Mouse (Mus musculus) embryo, embryonic 9.5 days (tissue): Measurements from ENCODE around the gene Prdm5.
A peak's percentile ranks its signal among the peaks of the same experiment; 100 is the strongest.

Experiments
- DNase-seq: peaks from one replicate; pipeline ENCODE4 v3.0.0-alpha.2; 2017; ENCODE audit errors: extremely low spot score

Gene Prdm5

DNA sequence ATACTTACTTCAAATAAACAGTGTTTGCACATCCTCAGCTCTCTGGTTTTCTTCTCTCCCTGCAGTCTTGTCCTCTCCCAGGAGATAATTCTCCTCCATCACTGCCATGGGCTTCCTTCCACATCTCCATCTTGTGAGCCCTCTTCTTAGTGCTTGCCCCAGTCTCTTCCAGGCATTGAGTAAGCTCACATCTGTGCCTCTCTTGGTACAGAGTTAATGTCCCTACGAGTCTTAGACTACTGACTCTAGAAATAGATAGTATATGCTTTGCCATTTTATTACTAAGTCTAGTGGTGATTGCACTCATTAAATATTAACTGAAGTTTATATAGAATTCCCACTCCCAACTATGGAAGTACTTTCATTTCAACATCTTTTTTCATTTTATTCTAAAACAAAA is 154.0 kb downstream of the Prdm5 start:
- no peak for DNase-seq

- DNase-seq, result peak; percentile 6
Observed at GRCm38 (mm10) chr6:65933177-65933576, 154.4 kb downstream of the Prdm5 start.

- DNase-seq, result no peak
Observed at GRCm38 (mm10) chr6:65935566-65936281, 156.9 kb downstream of the Prdm5 start.

- no peak for DNase-seq
Observed at GRCm38 (mm10) chr6:65950492-65950891, 171.7 kb downstream of the Prdm5 start.

DNA sequence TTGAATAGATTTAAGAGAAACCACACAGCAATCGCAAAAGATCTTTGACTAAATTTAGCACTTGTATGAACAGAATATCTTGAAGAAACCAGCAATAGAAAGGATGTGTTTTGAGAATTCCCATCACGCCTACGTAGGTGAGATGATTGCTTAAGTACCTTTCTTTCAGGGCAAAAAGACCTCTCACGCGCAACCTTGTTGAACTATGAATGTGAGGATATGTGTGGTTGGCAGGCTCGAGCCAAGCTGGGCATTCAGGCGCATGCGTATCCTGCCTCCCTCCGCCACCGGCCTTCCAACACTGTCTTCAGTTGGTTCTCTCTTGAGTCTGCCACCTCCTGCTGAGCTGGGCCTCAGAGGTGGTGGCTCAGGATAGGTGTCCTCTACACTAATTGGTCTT is 173.5 kb downstream of the Prdm5 start, which contains the start of gene 4930544G11Rik:
TSS of gene 4930544G11Rik (plus strand) at position 301 of the 400 bp plus-strand sequence.
- DNase-seq, result no peak

- DNase-seq, result no peak
Observed at GRCm38 (mm10) chr6:65969386-65970111, 190.8 kb downstream of the Prdm5 start.

DNA sequence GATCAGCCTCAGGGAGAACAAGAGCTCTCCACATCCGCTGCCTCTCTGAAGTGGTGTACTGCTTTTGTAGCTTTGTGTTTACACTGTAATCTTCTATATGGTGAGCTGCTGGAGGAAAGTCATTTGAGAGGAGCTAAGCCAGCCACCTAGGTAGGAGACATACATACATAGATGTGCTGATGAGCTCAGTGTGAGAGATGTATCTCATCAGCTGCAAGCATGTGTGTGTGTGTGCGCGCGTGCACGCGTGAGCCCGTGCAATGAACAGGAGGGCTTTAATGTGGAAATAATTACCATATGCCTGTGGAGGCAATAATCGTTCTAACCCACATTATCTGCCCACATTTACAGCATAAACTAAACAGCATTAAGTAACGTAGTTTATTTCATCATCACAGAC is 191.6 kb downstream of the Prdm5 start:
- no peak for DNase-seq
